Mouse (Mus musculus): ENCODE results near the gene Adamts2. TPM values are rescaled to one million over a fixed set of nuclear protein-coding genes. Genes with fewer than 3 reads are reported as not detected.
A peak's percentile ranks its signal among the peaks of the same experiment; 100 is the strongest.

Gene Adamts2
- total RNA-seq (2015; ENCODE audit: low replicate concordance) (0.36 and 0.42 TPM in 2 replicates), total RNA-seq (2017; ENCODE audit: low replicate concordance) (0.39 TPM in 1 of 2 replicates, not detected in the other)

DNA sequence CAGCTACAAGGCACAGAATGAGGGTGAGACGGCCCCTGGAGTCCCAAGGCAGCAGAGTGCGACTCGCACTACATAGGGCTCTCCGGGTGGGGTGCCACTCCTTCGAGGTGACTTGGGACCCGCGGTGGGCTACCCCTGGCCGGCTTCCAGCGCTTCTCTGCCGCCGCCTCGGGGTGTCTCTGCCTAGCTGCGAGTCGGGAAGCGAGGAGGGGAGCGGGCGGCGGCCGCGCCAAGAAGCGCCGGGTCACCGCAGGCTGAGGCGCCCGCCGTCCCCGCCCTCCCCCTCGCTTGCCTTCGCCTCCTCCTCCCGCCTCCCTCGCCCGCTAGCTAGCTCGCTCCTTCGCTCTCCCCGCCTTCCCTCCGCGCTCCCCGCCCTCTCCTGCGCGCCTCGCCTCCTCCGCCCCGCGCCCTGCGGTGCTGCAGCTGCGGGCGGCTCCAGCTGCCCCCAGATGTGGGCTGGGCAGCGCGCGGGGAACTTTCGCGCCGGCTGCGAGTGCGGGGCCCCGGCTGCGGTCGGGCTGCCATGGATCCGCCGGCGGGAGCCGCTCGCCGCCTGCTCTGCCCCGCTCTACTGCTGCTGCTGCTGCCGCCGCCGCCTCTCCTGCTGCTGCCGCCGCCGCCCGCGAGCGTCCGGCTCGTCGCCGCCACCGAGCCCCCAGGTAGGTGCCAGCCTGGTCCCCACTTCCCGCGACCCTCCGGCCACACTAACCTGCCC, at the start of gene Adamts2:
Gene Adamts2, plus strand, starts transcription at position 444 of the 715 bp plus-strand sequence.
- ATAC-seq (replicated peaks; ENCODE audit: low FRiP score, poor library complexity, severe bottlenecking): no peak

- ATAC-seq (replicated peaks; ENCODE audit: low FRiP score, poor library complexity, severe bottlenecking): no peak
Observed at GRCm38 (mm10) chr11:50557064-50557463, 44.8 kb upstream of the Adamts2 start.

DNA sequence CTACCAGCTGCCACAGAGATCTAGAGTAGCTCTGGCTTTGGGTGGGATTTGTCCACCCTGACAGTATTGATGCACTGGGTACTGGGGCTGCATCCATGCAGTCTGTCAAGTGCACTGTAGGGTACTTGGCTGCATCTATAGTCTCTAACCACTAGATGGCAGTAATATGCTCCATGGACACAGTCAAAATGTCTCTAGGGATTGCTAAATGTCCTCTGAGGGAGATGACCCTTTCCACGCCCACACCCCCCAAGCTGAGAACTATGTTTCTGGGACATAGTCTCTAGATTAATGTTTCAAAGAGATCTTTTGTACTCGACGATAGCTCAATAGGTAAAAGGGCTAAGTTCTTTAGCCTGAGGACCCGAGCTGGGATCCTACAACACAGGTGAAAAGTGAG, 42.8 kb upstream of the Adamts2 start:
- ATAC-seq (replicated peaks; ENCODE audit: low FRiP score, poor library complexity, severe bottlenecking): 0 out of 2 replicates have a peak, but pooled peaks have one; percentile 39

DNA sequence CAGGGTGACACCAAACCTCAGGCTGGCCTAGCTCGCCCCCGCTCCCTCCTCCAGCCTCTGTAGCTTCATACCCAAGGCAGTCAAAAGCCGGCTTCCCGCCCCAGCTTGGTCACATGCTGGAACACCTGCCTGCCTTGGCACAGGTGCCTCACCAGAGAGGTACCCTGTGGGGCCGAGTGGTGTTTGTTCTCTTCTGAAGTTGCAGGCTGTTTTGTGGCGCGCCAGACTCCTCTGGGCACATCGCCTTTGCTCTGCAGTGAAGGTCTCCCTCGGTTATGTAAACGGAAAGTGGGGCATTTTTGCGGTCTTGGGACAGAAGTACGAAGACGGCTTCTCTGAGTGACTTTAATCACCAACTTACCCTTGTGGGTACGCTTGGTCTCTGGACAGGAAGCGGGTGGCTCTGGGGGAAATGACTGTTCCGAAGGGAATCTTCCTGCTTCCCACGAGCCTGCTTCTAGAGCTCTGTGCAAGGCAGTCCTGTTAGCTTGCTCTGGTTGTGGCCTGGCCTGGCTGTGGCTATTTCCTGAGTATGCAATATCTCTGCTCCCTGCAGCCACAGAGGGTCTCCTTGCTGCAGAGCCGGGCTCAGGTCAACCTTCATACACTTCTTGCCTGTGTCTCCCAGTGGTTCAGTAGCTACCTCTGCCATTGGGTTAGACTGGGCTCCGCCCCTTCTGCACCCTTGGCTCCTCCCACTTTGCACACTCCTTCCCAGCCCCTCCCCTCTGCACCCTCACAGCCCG, 36.2 kb upstream of the Adamts2 start:
- ATAC-seq (replicated peaks; ENCODE audit: low FRiP score, poor library complexity, severe bottlenecking): no peak; the same call in 1 of the 2 replicates

DNA sequence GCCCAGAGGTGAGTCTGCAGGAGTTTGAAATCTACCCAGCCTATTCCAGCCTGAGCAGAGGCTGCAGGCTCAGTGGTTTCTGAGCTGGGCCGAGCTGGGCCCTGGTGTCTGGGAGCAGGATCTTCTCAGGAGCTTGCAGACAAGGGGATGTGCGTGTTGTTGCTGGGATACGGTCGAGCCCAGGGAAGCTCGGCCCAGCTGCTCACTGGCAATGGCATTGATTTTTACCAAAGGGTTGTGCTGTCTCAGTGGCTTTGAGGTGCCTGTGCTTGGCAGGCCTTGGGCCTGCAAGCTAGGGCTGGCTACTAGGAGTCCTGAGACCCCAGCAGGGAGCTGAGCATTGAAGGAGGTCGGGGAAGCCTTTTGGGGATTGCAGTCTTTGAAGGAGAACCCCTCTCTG, 30.4 kb upstream of the Adamts2 start:
- ATAC-seq (replicated peaks; ENCODE audit: low FRiP score, poor library complexity, severe bottlenecking): no peak

DNA sequence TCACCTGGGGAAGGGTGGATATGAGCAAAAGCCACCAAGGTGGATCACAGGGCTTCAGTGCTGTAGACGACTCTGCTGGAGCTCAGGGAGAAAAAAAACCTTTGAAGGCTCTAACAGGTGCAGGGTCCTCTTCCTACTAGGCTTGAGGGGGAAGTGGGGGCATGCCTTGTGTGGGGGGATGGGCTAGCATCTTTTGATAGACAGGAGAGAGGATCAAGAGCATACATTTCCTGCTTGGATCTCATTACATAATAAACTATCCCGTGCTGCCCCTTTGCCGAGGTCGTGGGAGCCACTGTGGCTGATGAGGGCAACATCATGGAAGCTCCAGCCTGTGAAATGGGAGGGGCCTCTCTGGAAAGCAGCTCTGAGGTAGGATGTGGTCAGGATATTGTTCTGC, 25.4 kb upstream of the Adamts2 start:
- ATAC-seq (replicated peaks; ENCODE audit: low FRiP score, poor library complexity, severe bottlenecking): no peak

DNA sequence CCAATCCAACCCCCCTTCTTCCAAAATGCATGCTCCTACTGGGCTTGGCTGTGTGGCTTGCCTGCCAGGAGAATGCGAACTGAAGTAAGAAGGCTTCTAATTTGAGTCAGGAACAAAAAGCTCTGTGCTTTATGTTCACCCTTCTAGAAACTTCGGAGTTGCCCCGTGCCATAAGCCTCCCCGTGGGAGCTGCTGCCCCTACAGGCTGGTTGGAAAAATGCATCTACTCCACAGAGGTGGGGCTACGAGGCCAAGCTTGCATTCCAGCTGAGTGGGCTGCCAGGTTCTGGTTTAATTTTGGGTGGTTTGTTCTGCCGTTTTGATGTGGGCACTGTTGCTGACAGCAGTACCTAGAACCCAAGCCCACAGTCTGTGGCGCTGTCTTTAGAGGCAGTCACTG, 14.9 kb upstream of the Adamts2 start:
- no peak for ATAC-seq (replicated peaks; ENCODE audit: low FRiP score, poor library complexity, severe bottlenecking)

DNA sequence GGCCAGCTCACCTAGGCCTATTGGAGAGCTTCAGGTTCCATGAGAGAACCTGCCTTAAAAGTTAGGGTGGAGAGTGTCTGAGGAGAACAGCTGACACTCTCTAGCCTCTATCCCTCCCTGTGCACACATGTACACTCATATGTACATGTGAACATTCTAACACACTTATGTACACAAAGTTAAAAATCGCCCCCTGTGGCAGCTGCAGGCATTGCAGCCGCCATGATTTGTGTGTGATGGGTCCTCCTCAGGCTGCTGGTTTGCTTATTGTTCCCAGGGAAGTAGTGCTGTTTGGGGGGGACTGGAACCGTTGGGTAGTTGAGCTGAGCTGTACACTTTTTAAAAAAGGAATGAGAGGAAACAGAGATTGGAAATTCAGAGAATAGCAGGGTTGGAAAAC, 14.1 kb upstream of the Adamts2 start:
- no peak for ATAC-seq (replicated peaks; ENCODE audit: low FRiP score, poor library complexity, severe bottlenecking)

GRCm38 (mm10) chr11:50589060-50589459, 12.8 kb upstream of the Adamts2 start:
- ATAC-seq (replicated peaks; ENCODE audit: low FRiP score, poor library complexity, severe bottlenecking): no peak

DNA sequence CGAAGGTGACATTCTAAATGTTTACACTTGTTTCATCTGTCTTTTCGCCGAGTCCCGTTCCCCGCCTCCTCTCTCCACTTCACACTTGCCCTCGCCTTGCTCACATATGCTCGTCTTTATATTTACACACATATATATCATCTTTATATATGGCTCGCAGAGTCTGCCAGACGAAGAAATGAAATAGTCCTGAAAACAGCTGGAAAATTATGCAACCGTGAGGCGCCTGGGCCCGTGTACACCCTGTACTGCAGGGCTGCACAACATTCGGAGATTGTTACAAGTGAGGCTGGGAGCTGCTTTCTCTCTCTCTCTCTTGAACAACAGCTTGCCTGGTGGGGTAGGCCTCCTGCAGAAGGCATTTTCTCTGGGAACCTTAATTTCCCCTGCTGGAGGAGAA, 10.8 kb upstream of the Adamts2 start:
- ATAC-seq (replicated peaks; ENCODE audit: low FRiP score, poor library complexity, severe bottlenecking): no peak

- ATAC-seq (replicated peaks; ENCODE audit: low FRiP score, poor library complexity, severe bottlenecking): no peak
Observed at GRCm38 (mm10) chr11:50592892-50593553, 8.9 kb upstream of the Adamts2 start.

DNA sequence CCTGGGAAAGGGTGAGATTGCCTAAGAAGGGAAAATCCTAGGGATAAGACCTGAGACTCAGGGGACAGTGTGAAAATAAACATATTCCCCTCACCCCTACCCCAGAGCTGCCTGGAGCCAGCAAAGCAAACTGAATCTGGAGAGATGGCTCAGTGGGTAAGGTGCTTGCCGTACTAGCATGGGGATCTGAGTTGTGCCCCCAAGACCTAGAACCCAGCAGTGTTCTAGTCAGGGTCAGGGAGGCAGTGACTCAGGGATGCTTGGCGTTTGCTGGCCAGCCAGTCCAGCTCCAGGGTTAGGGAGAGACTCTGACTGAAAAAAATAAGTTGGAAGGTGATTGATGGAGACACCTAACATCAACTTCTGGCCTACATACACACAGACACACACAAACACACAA, 5.3 kb upstream of the Adamts2 start:
- no peak for ATAC-seq (replicated peaks; ENCODE audit: low FRiP score, poor library complexity, severe bottlenecking)

- no peak for ATAC-seq (replicated peaks; ENCODE audit: low FRiP score, poor library complexity, severe bottlenecking)
Observed at GRCm38 (mm10) chr11:50599156-50599555, 2.7 kb upstream of the Adamts2 start.

DNA sequence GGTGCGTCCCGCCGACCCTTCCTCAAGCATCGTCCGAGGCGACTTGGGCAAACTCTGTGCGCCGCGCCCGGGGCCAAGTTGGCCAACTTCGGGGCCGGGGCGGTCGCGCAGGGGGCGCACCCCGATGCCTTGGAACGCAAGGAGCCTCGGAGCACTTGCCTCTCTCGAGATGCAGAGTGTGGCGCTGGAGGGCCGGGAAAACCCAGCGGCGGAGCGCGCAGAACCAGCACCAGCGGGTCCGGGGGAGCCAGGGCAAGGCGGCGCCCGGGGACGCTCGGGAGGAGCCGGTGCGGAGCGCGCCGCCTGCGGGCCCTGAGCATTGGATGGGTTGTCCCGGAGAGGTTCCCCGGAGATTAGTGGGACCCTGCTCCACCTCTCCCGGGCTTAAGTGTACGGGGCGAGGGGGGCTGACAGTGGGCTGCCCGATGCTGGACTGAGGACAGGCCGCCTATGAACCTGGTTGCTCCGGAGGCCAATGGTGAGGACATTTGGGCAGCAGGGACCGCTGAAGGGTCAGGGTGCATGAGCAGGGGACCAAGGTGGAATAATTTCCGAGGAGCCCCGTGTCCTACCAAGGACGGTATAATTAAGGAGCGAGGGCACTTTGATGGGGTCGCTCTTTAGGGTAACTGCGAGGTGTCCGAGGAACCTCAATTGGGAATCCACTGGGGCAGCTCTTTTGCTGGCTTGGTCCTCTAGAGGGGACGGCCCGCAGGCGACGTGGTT, 635 bp downstream of the Adamts2 start:
- no peak for ATAC-seq (replicated peaks; ENCODE audit: low FRiP score, poor library complexity, severe bottlenecking)

DNA sequence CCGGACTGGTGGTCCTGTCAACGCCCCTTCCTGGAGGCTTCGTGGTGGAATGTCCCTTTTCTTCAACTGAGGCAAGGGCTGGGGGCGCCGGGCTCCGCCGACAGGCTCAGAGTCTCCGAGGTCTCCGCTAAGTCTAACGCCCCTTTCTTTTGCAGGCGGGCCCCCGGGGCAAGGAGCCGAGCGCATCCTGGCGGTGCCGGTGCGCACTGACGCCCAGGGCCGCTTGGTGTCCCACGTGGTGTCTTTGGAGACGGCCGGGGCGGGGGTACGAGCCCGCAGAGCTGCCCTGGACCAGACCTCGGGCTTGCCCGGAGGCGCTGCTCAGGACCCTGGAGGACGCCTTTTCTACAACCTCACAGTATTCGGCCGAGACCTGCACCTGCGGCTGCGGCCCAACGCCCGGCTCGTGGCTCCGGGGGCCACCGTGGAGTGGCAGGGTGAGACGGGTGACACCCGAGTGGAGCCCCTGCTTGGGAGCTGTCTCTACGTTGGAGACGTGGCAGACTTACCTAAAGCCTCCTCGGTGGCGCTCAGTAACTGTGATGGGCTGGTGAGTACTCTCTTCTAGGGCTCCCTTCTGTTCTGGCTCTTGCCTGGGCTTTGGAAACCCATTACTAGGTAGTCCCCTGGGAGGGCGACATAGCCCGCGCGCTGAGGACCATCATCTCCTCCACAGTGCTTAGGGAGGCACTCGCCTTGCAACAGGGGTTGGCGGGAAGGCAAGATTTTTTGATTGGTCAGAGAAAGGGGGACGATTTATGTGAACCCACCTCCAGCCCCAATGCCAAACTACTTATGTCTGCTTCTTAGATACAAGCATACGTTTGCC, 1.4 kb downstream of the Adamts2 start:
- no peak; the same call in 1 of the 2 replicates for ATAC-seq (replicated peaks; ENCODE audit: low FRiP score, poor library complexity, severe bottlenecking)

DNA sequence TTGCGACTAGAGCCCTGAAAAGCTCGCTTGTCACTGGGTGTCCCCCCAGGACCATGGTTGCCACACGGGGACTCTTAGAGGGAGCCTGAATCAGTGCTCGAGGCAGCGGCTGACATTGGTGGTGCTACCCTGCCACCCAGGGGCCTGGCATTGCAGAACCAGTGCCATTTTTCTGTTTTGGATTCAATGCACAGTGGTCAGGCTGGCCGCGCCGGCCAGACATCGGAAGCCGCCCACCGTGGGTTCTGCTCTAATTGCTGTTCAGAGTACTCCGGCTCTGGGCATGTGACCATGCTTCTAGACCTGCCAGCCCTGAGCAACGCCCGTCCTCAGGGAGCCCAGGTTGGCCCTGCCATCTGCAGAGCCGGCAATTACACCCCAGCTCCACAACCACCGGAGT, 2.5 kb downstream of the Adamts2 start:
- no peak for ATAC-seq (replicated peaks; ENCODE audit: low FRiP score, poor library complexity, severe bottlenecking)

GRCm38 (mm10) chr11:50611181-50611580, 9.3 kb downstream of the Adamts2 start:
- ATAC-seq (replicated peaks; ENCODE audit: low FRiP score, poor library complexity, severe bottlenecking): no peak

DNA sequence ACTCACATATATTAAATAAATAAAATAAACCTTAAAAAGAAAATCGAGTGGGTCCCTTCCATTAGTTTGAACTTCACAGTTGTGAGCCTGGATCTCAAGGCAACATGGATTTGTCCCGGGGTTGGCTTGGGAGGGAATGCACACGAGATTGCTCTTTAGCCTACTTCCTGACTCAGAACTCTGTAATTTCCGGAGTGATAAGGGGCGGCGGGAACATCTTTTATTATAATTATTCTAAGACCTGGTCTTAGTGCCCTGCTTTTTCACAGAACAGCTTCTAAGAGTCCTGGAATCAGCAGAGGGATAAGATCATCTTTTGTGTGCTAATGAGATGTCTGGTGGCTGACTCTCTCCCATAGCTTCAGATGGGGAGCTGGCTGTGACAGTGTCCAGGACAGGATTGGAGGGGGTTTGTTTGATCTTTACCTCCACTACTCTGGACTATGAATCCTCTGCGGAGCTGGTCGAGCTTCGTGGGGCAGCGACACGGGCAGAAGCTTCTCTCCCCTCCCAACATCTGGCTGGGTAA, 15.2 kb downstream of the Adamts2 start:
- ATAC-seq (replicated peaks; ENCODE audit: low FRiP score, poor library complexity, severe bottlenecking): no peak

DNA sequence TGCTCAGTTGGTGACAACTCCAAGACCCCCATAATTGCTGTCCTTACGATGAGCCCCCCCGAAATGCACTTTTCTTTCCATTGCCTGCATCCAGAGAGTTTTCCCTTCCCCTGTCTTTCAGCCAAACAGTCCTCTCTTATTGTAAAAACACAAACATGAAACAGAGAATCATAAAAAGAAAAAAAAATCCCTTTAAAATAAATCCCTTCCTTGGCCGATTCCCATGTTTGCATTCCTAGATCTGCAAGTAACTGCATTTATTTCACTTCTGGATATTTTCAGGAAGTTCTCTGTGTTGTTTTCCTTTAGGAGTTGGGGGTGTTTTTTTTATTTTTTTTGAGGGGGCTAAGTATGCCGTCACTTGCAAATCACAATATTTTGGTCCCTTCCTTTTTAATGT, 19.0 kb downstream of the Adamts2 start:
- no peak for ATAC-seq (replicated peaks; ENCODE audit: low FRiP score, poor library complexity, severe bottlenecking)
